Mouse (Mus musculus) CH12.LX (cell line): ENCODE results near the gene Clmp. TPM values are rescaled to one million over a fixed set of nuclear protein-coding genes. Genes with fewer than 3 reads are reported as not detected.

Source experiments
- DNase-seq: peaks from one replicate; pipeline ENCODE4 v3.0.0-alpha.2; 2013; ENCODE audit errors: extremely low read depth
- H3K27ac ChIP-seq: 2 replicates; pipeline ENCODE4 v1.5.1; 2012; ENCODE audit warnings: low read depth, mild to moderate bottlenecking, control low read depth, moderate library complexity; ENCODE audit not compliant: insufficient read depth
- H3K27me3 ChIP-seq: replicated peaks from 2 replicates; pipeline ENCODE3; 2012; ENCODE audit warnings: inconsistent platforms
- H3K36me3 ChIP-seq, 2 experiments: replicated peaks in 1 of 2; 2 replicates each; pipeline versions ENCODE3 to v1.6.1; 2012; ENCODE audit warnings: inconsistent platforms in 1 of 2, low read length in 1 of 2, mild to moderate bottlenecking in 1 of 2, mixed read lengths in 1 of 2, moderate library complexity in 1 of 2; ENCODE audit not compliant: control insufficient read depth in 1 of 2, insufficient read depth in 1 of 2
- H3K4me1 ChIP-seq, 2 experiments: 2 replicates each; pipeline ENCODE4 v1.6.1; 2012; ENCODE audit warnings: inconsistent platforms in 1 of 2, moderate library complexity in 1 of 2; ENCODE audit not compliant: insufficient read depth in 2 of 2, control insufficient read depth in 1 of 2
- H3K4me2 ChIP-seq: 2 replicates; pipeline ENCODE4 v1.6.1; 2012; ENCODE audit warnings: low read depth, mild to moderate bottlenecking, control low read depth; ENCODE audit not compliant: poor library complexity, insufficient read depth, severe bottlenecking
- H3K4me3 ChIP-seq, 3 experiments: fragments of 150-350 bp in 1 of 3; sonication (generic) in 1 of 3; replicated peaks in 1 of 3; 2 replicates each; pipeline versions ENCODE3 to v1.5.1; 2011 to 2012; ENCODE audit warnings: low read depth in 2 of 3, low read length in 2 of 3, mild to moderate bottlenecking in 2 of 3, moderate library complexity in 2 of 3, control low read depth in 1 of 3, improper control_type of control experiment in 1 of 3, inconsistent platforms in 1 of 3, mixed read lengths in 1 of 3; ENCODE audit not compliant: poor library complexity in 1 of 3
- H3K79me2 ChIP-seq: replicated peaks from 2 replicates; pipeline ENCODE4 v1.6.1; 2012; ENCODE audit warnings: mild to moderate bottlenecking, moderate library complexity; ENCODE audit not compliant: control insufficient read depth, poor library complexity, insufficient read depth, severe bottlenecking; ENCODE audit errors: extremely low read depth
- H3K9ac ChIP-seq: 2 replicates; pipeline ENCODE4 v1.6.1; 2012; ENCODE audit warnings: low read depth, mild to moderate bottlenecking, control low read depth, moderate library complexity; ENCODE audit not compliant: insufficient read depth
- H3K9me3 ChIP-seq: replicated peaks from 2 replicates; pipeline ENCODE3; 2012; ENCODE audit warnings: low read length, inconsistent platforms, mixed read lengths
- ELF1 ChIP-seq: IDR thresholded peaks from 2 replicates; pipeline ENCODE4 v1.6.1; 2014; ENCODE audit warnings: low read depth, mild to moderate bottlenecking, inconsistent platforms, low read length, improper control_type of control experiment
- EP300 ChIP-seq: IDR thresholded peaks from 2 replicates; pipeline ENCODE4 v1.6.1; 2011; ENCODE audit warnings: low read length, improper control_type of control experiment
- ETS1 ChIP-seq: conservative IDR thresholded peaks from 2 replicates; pipeline ENCODE4 v1.6.1; 2012; ENCODE audit warnings: low read depth, mild to moderate bottlenecking, inconsistent platforms, low read length, improper control_type of control experiment, moderate library complexity
- GABPA ChIP-seq: IDR thresholded peaks from 2 replicates; pipeline ENCODE4 v1.6.1; 2012; ENCODE audit warnings: low read depth, low read length, improper control_type of control experiment, inconsistent platforms; ENCODE audit not compliant: insufficient replicate concordance
- IRF4 ChIP-seq: IDR thresholded peaks from 2 replicates; pipeline ENCODE4 v1.6.1; 2014; ENCODE audit warnings: low read depth, mild to moderate bottlenecking, inconsistent platforms, low read length, improper control_type of control experiment
- JUN ChIP-seq: IDR thresholded peaks from 2 replicates; pipeline ENCODE4 v1.6.1; 2011; ENCODE audit warnings: low read depth, mild to moderate bottlenecking, low read length, improper control_type of control experiment, moderate library complexity; ENCODE audit not compliant: insufficient read depth
- MAX ChIP-seq: IDR thresholded peaks from 2 replicates; pipeline ENCODE4 v1.6.1; 2011; ENCODE audit warnings: low read length, improper control_type of control experiment
- NELFE ChIP-seq: IDR thresholded peaks from 2 replicates; pipeline ENCODE4 v1.6.1; 2011; ENCODE audit warnings: low read depth, low read length, improper control_type of control experiment
- POLR2A ChIP-seq: IDR thresholded peaks from 2 replicates; pipeline ENCODE4 v1.6.1; 2011; ENCODE audit warnings: low read depth, mild to moderate bottlenecking, improper control_type of control experiment, low read length
- POLR2AphosphoS2 ChIP-seq: IDR thresholded peaks from 2 replicates; pipeline ENCODE4 v1.6.1; 2011; ENCODE audit warnings: low read depth, low read length, improper control_type of control experiment
- SIN3A ChIP-seq: IDR thresholded peaks from 2 replicates; pipeline ENCODE4 v1.6.1; 2012; ENCODE audit warnings: low read length, improper control_type of control experiment, inconsistent platforms
- TCF12 ChIP-seq: IDR thresholded peaks from 2 replicates; pipeline ENCODE4 v1.6.1; 2014; ENCODE audit warnings: low read depth, mild to moderate bottlenecking, inconsistent platforms, low read length, improper control_type of control experiment
- UBTF ChIP-seq: IDR thresholded peaks from 2 replicates; pipeline ENCODE4 v1.6.1; 2012; ENCODE audit warnings: low read depth, mild to moderate bottlenecking, inconsistent platforms, low read length, improper control_type of control experiment, moderate library complexity
- dilution Hi-C: fragments of 300-500 bp; cut with MboI; formaldehyde crosslinking; loops from 2 replicates; pipeline ENCODE4 v1.14.3; 2020; ENCODE audit warnings: low sequenced_read_pairs; ENCODE audit not compliant: extremely low pct_unique_long_range_greater_than_20kb, extremely low pct_ligation_motif_present
- in situ Hi-C: fragments of 300-500 bp; cut with MboI; formaldehyde crosslinking; loops from 3 replicates; pipeline ENCODE4 v1.14.3; 2019; ENCODE audit warnings: low sequenced_read_pairs, low pct_ligation_motif_present, low pct_unique_long_range_greater_than_20kb, mixed read lengths
- polyA plus RNA-seq: library from polyadenylated mRNA; unstranded; fragments of >175 nt; gene quantifications from 2 replicates; pipeline ENCODE4 v1.2.1, GENCODE M21; 2012; ENCODE audit warnings: low read depth; ENCODE audit not compliant: insufficient read length
- total RNA-seq, 2 experiments: library from RNA; depleted of rRNA; stranded (reverse); fragments of 300-350 nt in 1 of 2; fragments of >200 nt in 1 of 2; gene quantifications; 2 replicates each; pipeline ENCODE4 v1.2.3; 2012 to 2014

Gene Clmp
- total and polyA plus RNA-seq, 3 experiments, result not detected

DNA sequence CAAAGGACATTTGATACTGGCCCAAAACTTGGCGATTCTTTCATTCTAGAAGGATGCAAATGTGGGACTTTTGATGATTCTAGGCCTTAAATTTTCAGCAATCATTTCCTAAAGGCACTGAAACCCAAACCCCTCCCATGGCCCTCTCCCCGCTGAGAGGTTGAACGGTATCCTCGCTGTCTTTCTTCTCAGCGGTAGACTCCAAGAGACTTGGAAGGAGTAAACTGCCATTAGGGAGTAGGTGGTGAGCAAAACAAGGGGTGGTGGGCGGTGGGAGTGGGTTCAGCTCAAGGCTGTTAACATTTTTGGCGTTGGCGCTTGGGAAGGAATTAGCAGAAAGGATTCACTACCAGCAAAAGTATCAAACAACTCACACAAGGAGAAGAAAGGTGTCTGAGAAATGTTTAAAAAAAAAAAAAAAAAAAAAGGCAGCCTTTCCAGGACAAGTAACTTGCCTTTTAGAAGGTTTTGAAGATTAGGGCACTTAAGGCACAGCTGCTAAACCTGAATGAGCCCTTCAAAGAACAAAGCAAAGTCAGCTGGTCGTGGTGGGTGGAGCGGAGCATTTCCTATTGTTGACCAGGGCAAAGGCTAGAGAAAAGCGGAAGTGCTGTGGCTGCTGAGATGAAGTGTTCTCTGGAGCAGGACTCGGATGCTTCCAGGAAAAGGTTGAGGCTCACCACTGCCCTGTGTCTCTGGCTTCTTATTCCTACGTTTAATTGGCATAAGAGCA lies 98.0 kb downstream of the Clmp start:
- TF ChIP-seq POLR2A, result peak; percentile 54
- TF ChIP-seq TCF12, result peak; percentile 13; the same call in 1 of the 2 replicates
- no peak for TF ChIP-seq NELFE
- peak; percentile 88 for TF ChIP-seq ELF1
- TF ChIP-seq JUN, result no peak
- TF ChIP-seq POLR2AphosphoS2, result no peak
- TF ChIP-seq SIN3A, result peak; percentile 49
- TF ChIP-seq GABPA, result no peak
- TF ChIP-seq UBTF, result no peak
- TF ChIP-seq EP300, result peak; percentile 8; the same call in 1 of the 2 replicates
- peak; percentile 28; the same call in 1 of the 2 replicates for TF ChIP-seq IRF4
- TF ChIP-seq ETS1, result peak; percentile 38; the same call in 1 of the 2 replicates
- TF ChIP-seq, all 38 proteins: peak for 7
- H3K27me3 ChIP-seq, result no peaks in the 10 kb centered on the region
- H3K4me2 ChIP-seq, result peak overlapping the region; percentile 37
- H3K79me2 ChIP-seq, result no peaks in the 10 kb centered on the region
- no peak overlapping the region for H3K4me3 ChIP-seq
- in situ Hi-C loops, result no loop called here
- H3K9ac ChIP-seq, result no peak overlapping the region
- peak; percentile 66 for DNase-seq
- peaks cover 8 to 23% of the 10 kb centered on the region in 2 experiments for H3K4me1 ChIP-seq
- dilution Hi-C loops, result no loop called here
- H3K36me3 ChIP-seq, result no peaks in the 10 kb centered on the region
- H3K27ac ChIP-seq, result no peak overlapping the region
- H3K9me3 ChIP-seq, result no peaks in the 10 kb centered on the region

DNA sequence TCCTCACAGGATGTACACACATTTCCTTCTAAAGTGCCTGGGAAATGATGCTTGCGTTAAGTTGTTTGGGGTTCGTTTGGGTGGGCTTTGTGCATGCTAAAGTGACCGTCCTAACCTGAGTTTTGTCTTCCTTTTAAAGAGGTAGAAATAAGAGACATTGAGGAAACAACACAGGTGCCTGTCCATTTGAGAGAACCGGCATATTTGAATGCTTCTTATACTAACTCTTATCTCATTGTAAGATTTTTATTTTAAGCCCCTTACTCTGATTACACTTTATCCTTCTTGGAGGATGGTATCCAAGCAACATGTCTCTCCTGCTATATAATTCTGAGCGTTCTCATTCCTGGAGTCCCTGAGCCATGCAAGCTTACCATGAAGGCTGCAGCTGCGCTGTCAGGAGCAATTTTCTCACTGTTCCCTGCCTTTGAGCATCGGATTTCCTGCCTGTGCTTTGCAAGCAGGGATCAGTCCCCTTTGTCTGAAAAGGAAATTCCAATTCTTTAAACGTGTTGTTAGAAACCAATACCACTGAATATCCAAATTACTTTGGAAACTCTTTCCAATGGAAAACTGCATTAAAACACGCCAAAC lies 98.7 kb downstream of the Clmp start:
- in situ Hi-C loops, result no loop called here
- dilution Hi-C loops, result no loop called here
- TF ChIP-seq TCF12 (0 out of 2 replicates have a peak, but pooled peaks have one; percentile 0), MAX (no peak)
- TF ChIP-seq, all 38 proteins: peak for 1
- H3K4me3 ChIP-seq, result no peak overlapping the region
- H3K27me3 ChIP-seq, result no peaks in the 10 kb centered on the region
- H3K27ac ChIP-seq, result no peak overlapping the region
- H3K4me2 ChIP-seq, result peak overlapping the region; percentile 37
- H3K4me1 ChIP-seq, result peaks cover 8 to 23% of the 10 kb centered on the region in 2 experiments
- no peak for DNase-seq
- H3K9ac ChIP-seq, result no peak overlapping the region
- H3K36me3 ChIP-seq, result no peaks in the 10 kb centered on the region
- no peaks in the 10 kb centered on the region for H3K9me3 ChIP-seq
- H3K79me2 ChIP-seq, result no peaks in the 10 kb centered on the region
